Mouse (Mus musculus): Measurements from ENCODE around the gene Cntrl. TPM values are rescaled to one million over a fixed set of nuclear protein-coding genes. Genes with fewer than 3 reads are reported as not detected.
A peak's percentile ranks its signal among the peaks of the same experiment; 100 is the strongest.

The Cntrl gene
- polyA plus RNA-seq, 1 experiment from 2014 or later = 10.5 TPM

GRCm38 (mm10) chr2:35087418-35087817 is 21.9 kb upstream of the Cntrl start:
- no peaks in the 10 kb centered on the region for H3K4me1 ChIP-seq
- H3K9me3 ChIP-seq = no peaks in the 10 kb centered on the region
- H3K4me3 ChIP-seq = no peak overlapping the region
- H3K36me3 ChIP-seq (replicated peaks) = no peaks in the 10 kb centered on the region
- WGBS = 80% methylated on average over 4 of the region's 4 CpGs
- no peak overlapping the region for H3K9ac ChIP-seq
- H3K27ac ChIP-seq = no peak overlapping the region
- no peak overlapping the region for H3K4me2 ChIP-seq
- no peaks in the 10 kb centered on the region for H3K27me3 ChIP-seq (replicated peaks)
- no peak for ATAC-seq (replicated peaks)

GRCm38 (mm10) chr2:35100529-35100928 is 8.8 kb upstream of the Cntrl start:
- no peak overlapping the region for H3K27ac ChIP-seq
- no peak for ATAC-seq (replicated peaks)
- H3K27me3 ChIP-seq (replicated peaks) = no peaks in the 10 kb centered on the region
- no peak overlapping the region for H3K4me2 ChIP-seq
- no peak overlapping the region for H3K9ac ChIP-seq
- H3K9me3 ChIP-seq = no peaks in the 10 kb centered on the region
- H3K4me3 ChIP-seq = no peak overlapping the region
- no peaks in the 10 kb centered on the region for H3K4me1 ChIP-seq
- H3K36me3 ChIP-seq (replicated peaks) = no peaks in the 10 kb centered on the region
- 84% methylated on average over 6 of the region's 6 CpGs for WGBS

GRCm38 (mm10) chr2:35101443-35101842 is 7.8 kb upstream of the Cntrl start, which contains the start of gene AI182371:
Gene AI182371 (minus strand): TSS chr2:35101543.
- Histone ChIP-seq H3K27ac (no peak within 1 kb of the TSS), H3K4me3 (no peak within 1 kb of the TSS), H3K27me3 (replicated peaks) (no peaks in the 10 kb centered on the region), H3K36me3 (replicated peaks) (no peaks in the 10 kb centered on the region), H3K9me3 (no peaks in the 10 kb centered on the region), H3K4me1 (no peaks in the 10 kb centered on the region), H3K4me2 (no peak within 1 kb of the TSS), H3K9ac (no peak within 1 kb of the TSS)
- WGBS = 94% methylated on average over 3 of the region's 3 CpGs
- no peak for ATAC-seq (replicated peaks)

- H3K27ac ChIP-seq = no peak overlapping the region
- no peaks in the 10 kb centered on the region for H3K36me3 ChIP-seq (replicated peaks)
- no peak for ATAC-seq (replicated peaks)
- H3K4me3 ChIP-seq = no peak overlapping the region
- H3K27me3 ChIP-seq (replicated peaks) = no peaks in the 10 kb centered on the region
- no peaks in the 10 kb centered on the region for H3K9me3 ChIP-seq
- H3K4me1 ChIP-seq = no peaks in the 10 kb centered on the region
- no peak overlapping the region for H3K9ac ChIP-seq
- H3K4me2 ChIP-seq = no peak overlapping the region
Observed at GRCm38 (mm10) chr2:35102777-35103176, 6.5 kb upstream of the Cntrl start.

- Histone ChIP-seq H3K4me3 (no peak overlapping the region), H3K27ac (no peak overlapping the region), H3K4me2 (no peak overlapping the region), H3K9me3 (no peaks in the 10 kb centered on the region), H3K9ac (no peak overlapping the region), H3K27me3 (replicated peaks) (no peaks in the 10 kb centered on the region), H3K4me1 (no peaks in the 10 kb centered on the region), H3K36me3 (replicated peaks) (no peaks in the 10 kb centered on the region)
- no peak for ATAC-seq (replicated peaks)
- WGBS = 86% methylated on average over 5 of the region's 5 CpGs
Observed at GRCm38 (mm10) chr2:35103558-35103957, 5.7 kb upstream of the Cntrl start.

- Histone ChIP-seq H3K4me3 (no peak overlapping the region), H3K27me3 (replicated peaks) (no peaks in the 10 kb centered on the region), H3K4me2 (no peak overlapping the region), H3K9ac (no peak overlapping the region), H3K36me3 (replicated peaks) (no peaks in the 10 kb centered on the region), H3K27ac (no peak overlapping the region), H3K4me1 (peaks cover 4% of the 10 kb centered on the region; the same call in 1 of the 2 replicates), H3K9me3 (no peaks in the 10 kb centered on the region)
- 67% methylated on average over 3 of the region's 3 CpGs for WGBS
- ATAC-seq (replicated peaks) = no peak
Observed at GRCm38 (mm10) chr2:35104843-35105242, 4.4 kb upstream of the Cntrl start.

- Histone ChIP-seq H3K9ac (no peak overlapping the region), H3K9me3 (no peaks in the 10 kb centered on the region), H3K27ac (no peak overlapping the region), H3K36me3 (replicated peaks) (no peaks in the 10 kb centered on the region), H3K4me3 (no peak overlapping the region), H3K27me3 (replicated peaks) (no peaks in the 10 kb centered on the region), H3K4me2 (no peak overlapping the region), H3K4me1 (peaks cover 11% of the 10 kb centered on the region)
- no peak for ATAC-seq (replicated peaks)
- WGBS = 52% methylated on average over 5 of the region's 5 CpGs
Observed at GRCm38 (mm10) chr2:35107984-35108635, 1.2 kb upstream of the Cntrl start.

GRCm38 (mm10) chr2:35108712-35109111 is 580 bp upstream of the Cntrl start:
- Histone ChIP-seq H3K27me3 (replicated peaks) (no peaks in the 10 kb centered on the region), H3K36me3 (replicated peaks) (no peaks in the 10 kb centered on the region), H3K4me1 (peaks cover 11% of the 10 kb centered on the region), H3K9me3 (no peaks in the 10 kb centered on the region), H3K27ac (peak overlapping the region; percentile 92), H3K9ac (peak overlapping the region; percentile 82), H3K4me3 (peak overlapping the region; percentile 92), H3K4me2 (peak overlapping the region; percentile 69)
- WGBS = 31% methylated on average over 3 of the region's 3 CpGs
- peak; percentile 66 for ATAC-seq (replicated peaks)

- 2% methylated on average over 13 of the region's 13 CpGs for WGBS
Observed at GRCm38 (mm10) chr2:35109924-35110304, 622 bp downstream of the Cntrl start.

GRCm38 (mm10) chr2:35110521-35110920 is 1.2 kb downstream of the Cntrl start:
- no peak for ATAC-seq (replicated peaks)
- WGBS = 76% methylated on average over 2 of the region's 2 CpGs
- no peaks in the 10 kb centered on the region for H3K9me3 ChIP-seq
- no peaks in the 10 kb centered on the region for H3K27me3 ChIP-seq (replicated peaks)
- H3K36me3 ChIP-seq (replicated peaks) = no peaks in the 10 kb centered on the region
- no peak overlapping the region for H3K9ac ChIP-seq
- H3K27ac ChIP-seq = no peak overlapping the region
- H3K4me2 ChIP-seq = no peak overlapping the region
- H3K4me1 ChIP-seq = peaks cover 11% of the 10 kb centered on the region
- no peak overlapping the region for H3K4me3 ChIP-seq

More at GRCm38 (mm10) chr2:35109924-35110304, 622 bp downstream of the Cntrl start:
- Histone ChIP-seq H3K4me1 (peaks cover 11% of the 10 kb centered on the region), H3K27ac (peak overlapping the region; percentile 92; the same call in 1 of the 2 replicates), H3K4me2 (peak overlapping the region; percentile 69), H3K36me3 (replicated peaks) (no peaks in the 10 kb centered on the region), H3K9ac (peak overlapping the region; percentile 82), H3K9me3 (no peaks in the 10 kb centered on the region), H3K4me3 (peak overlapping the region; percentile 92), H3K27me3 (replicated peaks) (no peaks in the 10 kb centered on the region)
- no peak for ATAC-seq (replicated peaks)

GRCm38 (mm10) chr2:35124716-35125115 is 15.4 kb downstream of the Cntrl start:
- Histone ChIP-seq H3K4me1 (no peaks in the 10 kb centered on the region), H3K4me3 (no peak overlapping the region), H3K9me3 (no peaks in the 10 kb centered on the region), H3K36me3 (replicated peaks) (peaks cover 10% of the 10 kb centered on the region), H3K4me2 (no peak overlapping the region), H3K9ac (no peak overlapping the region), H3K27ac (no peak overlapping the region), H3K27me3 (replicated peaks) (no peaks in the 10 kb centered on the region)
- no peak for ATAC-seq (replicated peaks)
- 75% methylated on average over 7 of the region's 7 CpGs for WGBS

GRCm38 (mm10) chr2:35131491-35131890 is 22.2 kb downstream of the Cntrl start:
- no peak for ATAC-seq (replicated peaks)
- H3K9ac ChIP-seq = no peak overlapping the region
- H3K4me3 ChIP-seq = peak overlapping the region; percentile 38; the same call in 1 of the 2 replicates
- H3K27ac ChIP-seq = no peak overlapping the region
- H3K36me3 ChIP-seq (replicated peaks) = no peaks in the 10 kb centered on the region; the same call in 1 of the 2 replicates
- no peaks in the 10 kb centered on the region for H3K27me3 ChIP-seq (replicated peaks)
- H3K4me1 ChIP-seq = peaks cover 11% of the 10 kb centered on the region
- H3K4me2 ChIP-seq = peak overlapping the region; percentile 49
- no peaks in the 10 kb centered on the region for H3K9me3 ChIP-seq

- H3K4me2 ChIP-seq = peak overlapping the region; percentile 49
- no peaks in the 10 kb centered on the region for H3K27me3 ChIP-seq (replicated peaks)
- peak overlapping the region; percentile 38 for H3K4me3 ChIP-seq
- H3K36me3 ChIP-seq (replicated peaks) = peaks cover 2% of the 10 kb centered on the region
- H3K9me3 ChIP-seq = no peaks in the 10 kb centered on the region
- H3K27ac ChIP-seq = 0 out of 2 replicates have a peak overlapping the region, but pooled peaks have one; percentile 40
- WGBS = under 1% methylated on average over 21 of the region's 21 CpGs
- H3K9ac ChIP-seq = no peak overlapping the region
- H3K4me1 ChIP-seq = peaks cover 11% of the 10 kb centered on the region
- ATAC-seq (replicated peaks) = peak; percentile 98
Observed at GRCm38 (mm10) chr2:35131991-35132661, 22.8 kb downstream of the Cntrl start.
